Mouse (Mus musculus) hematopoietic stem cell, adult 5-6 weeks (primary cell): ENCODE results near the gene Alg2. TPM values are rescaled to one million over a fixed set of nuclear protein-coding genes. Genes with fewer than 3 reads are reported as not detected.

Experiments used
- ATAC-seq, 2 experiments: fragments of 125-278 bp in 1 of 2; replicated peaks in 1 of 2; 2 replicates each; pipeline ENCODE4 v1.8.0; 2016 to 2017; ENCODE audit warnings: inconsistent platforms in 2 of 2, mild to moderate bottlenecking in 2 of 2, moderate number of reproducible peaks in 2 of 2, low read depth in 1 of 2, moderate TSS enrichment in 1 of 2; ENCODE audit not compliant: low FRiP score in 2 of 2, poor library complexity in 2 of 2, severe bottlenecking in 2 of 2, insufficient read depth in 1 of 2, low TSS enrichment in 1 of 2
- total RNA-seq: library from RNA; stranded (forward); fragments of 172-1452, 232-1000 nt; gene quantifications from 2 replicates; pipeline ENCODE4 v1.2.3, GENCODE M21; 2017

Gene Alg2
- total RNA-seq, 1 experiment from 2014 or later: 25.0 TPM

DNA sequence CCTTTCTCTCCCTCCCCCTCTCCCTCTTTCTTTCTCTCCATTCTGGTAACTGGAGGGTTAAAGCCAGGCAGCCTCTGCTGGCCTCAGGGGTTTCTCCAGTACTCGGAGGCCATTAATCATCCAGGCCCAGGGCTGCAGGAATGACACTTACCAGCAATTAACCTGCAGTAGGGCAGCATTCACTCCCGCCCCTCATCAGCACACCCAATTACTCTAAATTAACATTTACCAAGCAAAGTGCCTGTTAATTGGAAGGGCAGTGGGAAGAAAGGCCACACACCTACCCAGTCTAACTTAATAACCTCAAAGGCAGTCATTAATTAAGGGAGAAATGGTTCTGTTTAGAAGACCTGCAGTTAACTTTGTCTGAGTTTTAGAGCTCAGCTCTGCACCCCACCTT is 49.8 kb downstream of the Alg2 start:
- ATAC-seq: no peak

GRCm38 (mm10) chr4:47422946-47423345 is 51.2 kb downstream of the Alg2 start:
- no peak for ATAC-seq

DNA sequence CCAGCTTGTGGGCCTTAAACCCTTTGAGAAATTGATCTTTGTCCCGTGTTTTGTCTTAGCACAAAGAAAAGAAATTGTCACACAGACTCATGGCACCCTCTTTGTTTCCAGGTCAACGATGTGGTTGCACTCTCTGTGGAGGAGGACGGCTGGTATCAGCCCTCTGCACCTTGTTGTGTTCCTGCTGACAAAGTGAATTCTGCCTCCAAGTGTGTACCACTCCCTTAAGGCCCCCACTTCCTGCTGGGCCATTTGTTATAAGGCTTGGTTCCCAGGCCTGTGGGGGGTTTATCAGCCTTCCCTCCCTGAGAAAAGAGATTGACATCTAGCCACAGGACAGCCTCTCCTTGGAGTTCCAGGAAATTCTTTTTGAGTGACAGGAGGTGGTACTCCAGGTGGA is 51.9 kb downstream of the Alg2 start:
- no peak for ATAC-seq

- no peak for ATAC-seq
Observed at GRCm38 (mm10) chr4:47420191-47420590, 53.9 kb downstream of the Alg2 start.

DNA sequence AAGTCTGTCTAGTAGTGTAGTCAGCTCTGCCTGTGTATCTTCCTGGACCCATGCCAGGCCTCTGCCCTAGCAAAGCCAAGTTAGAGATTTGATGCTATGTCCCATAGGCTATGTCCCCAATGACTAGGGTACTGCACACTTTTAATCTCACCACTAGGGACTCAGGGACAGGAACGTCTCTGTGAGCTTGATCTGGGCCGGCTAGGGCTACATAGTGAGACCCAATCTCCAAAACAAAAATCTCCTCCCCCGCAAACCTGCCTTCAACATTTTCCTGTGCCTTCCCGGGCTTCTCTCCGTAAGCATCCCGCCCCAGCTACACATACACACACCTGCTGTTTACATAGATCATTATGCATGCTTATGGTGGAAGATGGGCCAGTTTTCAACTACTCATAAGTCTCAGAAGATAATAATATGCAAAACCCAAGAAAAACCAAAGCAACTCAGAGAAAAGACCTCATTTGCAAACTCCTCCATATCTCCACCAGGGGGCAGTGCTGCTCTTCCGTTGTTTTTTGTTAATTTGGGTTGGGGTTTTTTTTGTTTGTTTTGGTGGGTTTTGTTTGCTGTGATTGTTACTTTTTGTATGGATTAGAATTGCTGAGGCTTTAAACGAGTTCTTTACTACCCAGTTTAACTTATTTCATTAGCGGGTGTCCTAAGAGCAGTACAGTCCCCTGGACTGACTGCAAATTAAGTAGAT is 54.7 kb downstream of the Alg2 start:
- no peak for ATAC-seq

GRCm38 (mm10) chr4:47417871-47418270 is 56.3 kb downstream of the Alg2 start:
- no peak for ATAC-seq

Other genes starting within 250 kb of the Alg2 start
- gene Tgfbr1, start 121.1 kb downstream of the Alg2 start, total RNA-seq: 34.1 and 38.3 TPM in 2 replicates
- 93.9 and 140 TPM in 2 replicates for gene Sec61b, start 325 bp upstream of the Alg2 start, total RNA-seq